Mouse (Mus musculus) liver, embryonic 15.5 days (tissue): ENCODE measurements around the gene Prg2. TPM values are rescaled to one million over a fixed set of nuclear protein-coding genes. Genes with fewer than 3 reads are reported as not detected.

Source experiments
- ATAC-seq: fragments of 200-750 bp; cut with Nextera tagmentation; 2 replicates; pipeline ENCODE4 v1.8.0; 2017; ENCODE audit warnings: moderate number of reproducible peaks, mild to moderate bottlenecking, moderate library complexity; ENCODE audit not compliant: insufficient read depth
- H3K27ac ChIP-seq: fragments of 300-500 bp; sonication (generic); replicated peaks from 2 replicates; pipeline ENCODE4 v1.5.1; 2015; ENCODE audit warnings: mild to moderate bottlenecking, inconsistent platforms
- H3K27me3 ChIP-seq: fragments of 300-500 bp; sonication (generic); 2 replicates; pipeline ENCODE4 v1.6.1; 2015; ENCODE audit warnings: mild to moderate bottlenecking, inconsistent platforms
- H3K36me3 ChIP-seq: fragments of 300-500 bp; sonication (generic); replicated peaks from 2 replicates; pipeline ENCODE4 v1.6.1; 2015; ENCODE audit warnings: moderate library complexity, mild to moderate bottlenecking, inconsistent platforms
- H3K4me1 ChIP-seq: fragments of 300-500 bp; sonication (generic); replicated peaks from 2 replicates; pipeline ENCODE4 v1.6.1; 2015; ENCODE audit warnings: inconsistent platforms
- H3K4me2 ChIP-seq: fragments of 300-500 bp; sonication (generic); 2 replicates; pipeline ENCODE4 v1.6.1; 2015; ENCODE audit warnings: moderate library complexity, mild to moderate bottlenecking, inconsistent platforms
- H3K4me3 ChIP-seq: fragments of 300-500 bp; sonication (generic); replicated peaks from 2 replicates; pipeline ENCODE4 v1.5.1; 2015; ENCODE audit warnings: mild to moderate bottlenecking, inconsistent platforms
- H3K9ac ChIP-seq: fragments of 300-500 bp; sonication (generic); 2 replicates; pipeline ENCODE4 v1.6.1; 2015; ENCODE audit warnings: moderate library complexity, mild to moderate bottlenecking, inconsistent platforms
- H3K9me3 ChIP-seq: fragments of 300-500 bp; sonication (generic); replicated peaks from 2 replicates; pipeline ENCODE4 v1.6.1; 2016; ENCODE audit warnings: inconsistent platforms
- WGBS: fragments of 180-500 bp; shearing (Covaris S2); methylation state at CpG from one replicate; pipeline ENCODE4 v1.1.7; 2015; ENCODE audit warnings: mixed read lengths; ENCODE audit not compliant: insufficient replicate concordance; 5-methylcytosine and 5-hydroxymethylcytosine counted together
- polyA plus RNA-seq: library from polyadenylated mRNA; unstranded; fragments of >200 nt; fragmentation: Nextera tagmentation; extraction: Ambion mirVana; gene quantifications from 2 replicates; pipeline ENCODE4 v1.2.1, GENCODE M21; 2015

The Prg2 gene
- polyA plus RNA-seq, 1 experiment from 2014 or later = 68.4 TPM

GRCm38 (mm10) chr2:84941795-84942194 is 38.5 kb upstream of the Prg2 start:
- Histone ChIP-seq H3K36me3 (peaks cover 75% of the 10 kb centered on the region), H3K27ac (peak overlapping the region; percentile 29), H3K9me3 (no peaks in the 10 kb centered on the region), H3K4me1 (peaks cover 74% of the 10 kb centered on the region), H3K9ac (no peak overlapping the region), H3K4me2 (peak overlapping the region; percentile 11), H3K27me3 (no peaks in the 10 kb centered on the region), H3K4me3 (no peak overlapping the region)
- no peak for ATAC-seq
- WGBS = 90% methylated on average over 4 of the region's 4 CpGs

- Histone ChIP-seq H3K4me3 (no peak overlapping the region), H3K9ac (no peak overlapping the region), H3K4me1 (peaks cover 54% of the 10 kb centered on the region), H3K4me2 (no peak overlapping the region), H3K9me3 (no peaks in the 10 kb centered on the region), H3K27me3 (no peaks in the 10 kb centered on the region), H3K27ac (peak overlapping the region; percentile 39; the same call in 1 of the 2 replicates), H3K36me3 (peaks cover 99% of the 10 kb centered on the region)
- ATAC-seq = peak; percentile 51
- 70% methylated on average over 3 of the region's 3 CpGs for WGBS
These were observed 33.0 kb upstream of the Prg2 start for GRCm38 (mm10) chr2:84947154-84947771.

DNA sequence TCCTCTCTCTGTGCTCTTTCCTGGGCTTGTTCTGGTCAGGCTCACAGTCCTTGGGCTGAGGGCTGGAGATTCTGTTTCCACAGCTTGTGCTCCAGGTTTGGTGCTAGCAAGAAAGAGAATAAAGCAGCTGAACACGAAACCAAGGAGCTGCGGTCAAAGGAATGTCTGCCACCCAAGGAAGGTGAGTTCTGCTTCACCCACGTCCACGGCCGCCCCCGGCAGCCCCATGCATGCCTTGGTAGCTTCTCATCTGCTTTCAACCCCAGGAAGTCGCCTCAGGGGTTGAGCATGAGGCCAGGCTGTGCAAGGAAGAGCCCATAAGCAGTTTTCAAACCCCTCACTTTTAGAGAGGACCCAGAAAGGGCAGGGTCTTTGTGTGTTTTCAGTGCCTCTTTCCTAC is 32.0 kb upstream of the Prg2 start:
- H3K4me2 ChIP-seq = no peak overlapping the region
- WGBS = 95% methylated on average over 7 of the region's 7 CpGs

DNA sequence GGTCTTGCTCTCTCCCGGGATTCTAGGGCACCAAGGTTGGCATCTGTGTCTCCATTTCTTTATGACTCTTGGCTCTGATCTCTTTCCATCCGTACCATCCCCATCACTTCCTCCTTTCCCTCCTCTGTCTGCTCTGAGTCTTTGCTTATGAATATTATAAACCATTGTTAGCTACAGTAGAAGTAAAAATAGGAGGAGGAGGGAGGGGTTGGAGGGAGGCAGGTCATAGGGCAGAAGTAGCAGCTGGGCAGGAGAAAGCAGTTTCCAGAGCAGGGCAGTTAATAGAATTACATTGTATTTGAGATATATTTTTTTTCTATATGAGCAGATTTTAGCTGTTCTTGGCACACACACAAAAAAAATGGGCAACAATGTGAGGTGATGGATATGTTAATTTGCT is 31.5 kb upstream of the Prg2 start:
- Histone ChIP-seq H3K9me3 (no peaks in the 10 kb centered on the region), H3K27ac (no peak overlapping the region), H3K4me3 (no peak overlapping the region), H3K4me2 (no peak overlapping the region), H3K9ac (no peak overlapping the region), H3K36me3 (peaks cover 100% of the 10 kb centered on the region), H3K4me1 (peaks cover 45% of the 10 kb centered on the region), H3K27me3 (no peaks in the 10 kb centered on the region)
- WGBS = 88% methylated on average over 2 of the region's 2 CpGs
- no peak for ATAC-seq

More for the DNA sequence above, 32.0 kb upstream of the Prg2 start:
- ATAC-seq = no peak
- no peak overlapping the region for H3K4me3 ChIP-seq
- H3K9ac ChIP-seq = no peak overlapping the region
- peaks cover 47% of the 10 kb centered on the region for H3K4me1 ChIP-seq
- peaks cover 100% of the 10 kb centered on the region for H3K36me3 ChIP-seq
- H3K27ac ChIP-seq = no peak overlapping the region
- no peaks in the 10 kb centered on the region for H3K9me3 ChIP-seq
- no peaks in the 10 kb centered on the region for H3K27me3 ChIP-seq

- Histone ChIP-seq H3K9ac (no peak overlapping the region), H3K27ac (no peak overlapping the region), H3K4me3 (no peak overlapping the region), H3K9me3 (no peaks in the 10 kb centered on the region), H3K27me3 (no peaks in the 10 kb centered on the region), H3K4me1 (peaks cover 26% of the 10 kb centered on the region), H3K4me2 (no peak overlapping the region), H3K36me3 (peaks cover 100% of the 10 kb centered on the region)
- 90% methylated on average over 8 of the region's 8 CpGs for WGBS
- no peak for ATAC-seq
These were observed 29.2 kb upstream of the Prg2 start for GRCm38 (mm10) chr2:84951027-84951426.

DNA sequence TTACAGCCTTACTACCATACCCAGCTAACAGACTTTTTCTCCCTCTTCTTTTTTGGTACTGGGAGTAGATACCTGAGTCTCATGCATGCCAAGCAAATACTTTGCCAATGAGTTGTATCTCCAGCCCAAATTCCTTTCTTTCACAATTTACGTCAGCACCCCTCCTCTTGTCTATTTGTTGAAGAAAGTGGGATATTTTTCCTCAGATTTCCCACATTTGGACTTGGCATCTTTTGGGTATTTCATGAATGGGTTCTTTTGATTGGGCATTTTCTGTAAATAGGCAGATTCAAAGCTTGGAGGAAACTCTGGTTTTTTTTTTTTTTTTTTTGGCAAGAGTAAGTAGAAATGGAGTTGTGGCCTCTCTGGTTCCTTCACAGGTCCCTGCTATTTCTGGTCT is 28.0 kb upstream of the Prg2 start:
- Histone ChIP-seq H3K4me3 (no peak overlapping the region), H3K27ac (no peak overlapping the region), H3K9me3 (no peaks in the 10 kb centered on the region), H3K9ac (no peak overlapping the region), H3K36me3 (peaks cover 100% of the 10 kb centered on the region), H3K4me2 (no peak overlapping the region), H3K27me3 (no peaks in the 10 kb centered on the region), H3K4me1 (peaks cover 18% of the 10 kb centered on the region)
- 97% methylated on average over 1 of the region's 1 CpGs for WGBS
- ATAC-seq = no peak

DNA sequence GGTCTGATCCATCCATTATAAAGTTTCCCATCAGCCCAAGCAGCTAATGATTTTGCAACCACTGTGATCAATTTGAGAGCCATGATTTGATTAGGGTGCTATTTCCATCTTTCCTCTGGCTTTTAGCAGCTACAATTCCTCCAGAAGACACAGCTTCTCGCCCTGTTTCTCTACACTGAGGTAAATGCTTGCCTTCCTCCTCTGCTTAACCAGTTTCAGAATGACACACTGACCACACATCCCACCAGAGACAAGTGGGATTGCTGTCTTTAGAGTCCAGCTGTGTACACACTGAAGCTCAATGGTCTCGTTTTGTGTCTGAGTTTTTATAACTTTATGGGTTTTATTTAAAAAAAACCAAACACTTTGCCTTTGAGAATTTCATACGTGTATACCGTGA is 27.6 kb upstream of the Prg2 start:
- H3K9ac ChIP-seq = no peak overlapping the region
- H3K27me3 ChIP-seq = no peaks in the 10 kb centered on the region
- no peaks in the 10 kb centered on the region for H3K9me3 ChIP-seq
- no peak overlapping the region for H3K4me2 ChIP-seq
- no peak for ATAC-seq
- no peak overlapping the region for H3K4me3 ChIP-seq
- peaks cover 14% of the 10 kb centered on the region for H3K4me1 ChIP-seq
- peaks cover 100% of the 10 kb centered on the region for H3K36me3 ChIP-seq
- 80% methylated on average over 4 of the region's 4 CpGs for WGBS
- no peak overlapping the region for H3K27ac ChIP-seq

DNA sequence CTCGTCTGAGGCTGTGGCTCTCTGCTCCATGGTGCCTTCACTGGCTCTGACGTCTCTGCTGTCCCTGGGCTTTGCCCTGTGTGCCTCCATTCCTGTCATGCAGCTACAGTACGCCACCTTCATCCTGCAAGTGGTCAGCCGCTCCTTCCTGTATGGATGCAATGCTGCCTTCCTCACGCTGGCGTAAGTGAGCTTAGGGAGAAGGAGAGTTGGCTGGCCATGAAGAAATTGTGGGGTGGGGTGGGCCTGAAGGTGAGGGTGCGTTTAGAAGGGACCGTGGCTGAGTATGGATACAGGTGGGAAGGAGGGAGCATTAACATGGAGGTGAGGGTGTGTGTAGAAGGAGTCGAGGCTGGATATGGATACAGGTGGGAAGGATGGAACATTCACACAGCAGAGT is 24.8 kb upstream of the Prg2 start:
- Histone ChIP-seq H3K27me3 (no peaks in the 10 kb centered on the region), H3K27ac (no peak overlapping the region; the same call in 1 of the 2 replicates), H3K36me3 (peaks cover 100% of the 10 kb centered on the region), H3K4me1 (peaks cover 12% of the 10 kb centered on the region), H3K4me2 (no peak overlapping the region), H3K9ac (no peak overlapping the region), H3K9me3 (no peaks in the 10 kb centered on the region), H3K4me3 (no peak overlapping the region)
- ATAC-seq = no peak
- WGBS = 88% methylated on average over 9 of the region's 9 CpGs

GRCm38 (mm10) chr2:84956274-84956673 is 24.0 kb upstream of the Prg2 start:
- peak; percentile 41; the same call in 1 of the 2 replicates for ATAC-seq
- Histone ChIP-seq H3K27ac (no peak overlapping the region), H3K27me3 (no peaks in the 10 kb centered on the region), H3K4me3 (no peak overlapping the region), H3K9ac (no peak overlapping the region), H3K4me1 (peaks cover 12% of the 10 kb centered on the region), H3K9me3 (no peaks in the 10 kb centered on the region), H3K36me3 (peaks cover 91% of the 10 kb centered on the region), H3K4me2 (no peak overlapping the region)
- WGBS = 58% methylated on average over 5 of the region's 5 CpGs

DNA sequence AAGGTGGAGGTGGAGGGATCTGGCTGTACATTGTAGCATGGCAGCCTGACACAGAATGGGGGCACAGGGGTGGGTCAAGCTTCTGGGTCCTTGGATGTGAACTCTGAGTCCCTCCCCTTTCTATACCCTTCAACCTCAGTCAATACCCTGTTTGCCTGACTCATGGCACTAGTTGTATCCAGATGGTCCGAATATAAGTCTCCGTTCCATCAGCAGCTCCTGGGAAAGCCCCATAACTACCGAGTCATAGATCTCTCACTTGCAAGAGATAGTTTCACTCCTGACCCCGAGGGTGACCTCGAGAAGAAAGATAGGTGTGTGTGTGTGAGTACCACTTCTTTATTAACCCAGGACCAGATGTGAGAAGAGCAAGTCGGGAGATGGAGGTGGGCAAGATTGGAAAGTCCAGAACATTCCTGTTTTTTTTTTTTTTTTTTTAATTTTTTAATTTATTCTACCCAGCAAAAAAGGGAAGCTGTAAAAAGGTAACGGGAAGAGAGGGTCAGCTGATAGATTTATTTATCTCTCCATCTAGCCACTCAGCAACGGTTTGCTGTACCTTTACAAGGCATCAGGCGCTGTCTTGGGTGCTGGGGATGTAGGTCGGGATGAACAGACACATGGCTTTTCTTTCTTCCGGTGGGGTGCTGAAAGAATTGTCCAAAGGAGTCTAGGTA is 21.5 kb upstream of the Prg2 start:
- no peaks in the 10 kb centered on the region for H3K27me3 ChIP-seq
- ATAC-seq = no peak
- WGBS = 79% methylated on average over 11 of the region's 11 CpGs
- H3K4me1 ChIP-seq = peaks cover 19% of the 10 kb centered on the region
- no peak overlapping the region for H3K4me2 ChIP-seq
- H3K4me3 ChIP-seq = no peak overlapping the region
- no peak overlapping the region for H3K9ac ChIP-seq
- H3K27ac ChIP-seq = no peak overlapping the region
- no peaks in the 10 kb centered on the region for H3K9me3 ChIP-seq
- peaks cover 67% of the 10 kb centered on the region for H3K36me3 ChIP-seq

GRCm38 (mm10) chr2:84961300-84961699 is 19.0 kb upstream of the Prg2 start:
- ATAC-seq = peak; percentile 44; the same call in 1 of the 2 replicates
- peaks cover 17% of the 10 kb centered on the region for H3K4me1 ChIP-seq
- H3K4me3 ChIP-seq = no peak overlapping the region
- H3K36me3 ChIP-seq = peaks cover 41% of the 10 kb centered on the region
- H3K27me3 ChIP-seq = no peaks in the 10 kb centered on the region
- H3K4me2 ChIP-seq = no peak overlapping the region
- no peak overlapping the region for H3K9ac ChIP-seq
- no peaks in the 10 kb centered on the region for H3K9me3 ChIP-seq
- 68% methylated on average over 2 of the region's 2 CpGs for WGBS
- H3K27ac ChIP-seq = no peak overlapping the region
